Mouse (Mus musculus): ENCODE measurements at regions not wholly inside any gene's neighbourhood (a gene's known extent, or its start where the extent isn't known, plus 50 kb on each side); places are given as distances from the start of the nearest gene placed in this dataset.

- ATAC-seq (no peak), DNase-seq (no peak)
- Histone ChIP-seq H3K9me3 (ENCODE audit: low read length) (no peaks in the 10 kb centered on the region), H3K9ac (no peak overlapping the region), H3K4me2 (ENCODE audit: low read depth) (no peak overlapping the region), H3K4me1 (ENCODE audit: insufficient read depth) (no peaks in the 10 kb centered on the region), H3K4me3 (ENCODE audit: low read depth, low read length) (no peak overlapping the region), H3K27ac (ENCODE audit: low read depth, low read length) (no peak overlapping the region), H3K27me3 (ENCODE audit: insufficient read depth, low read length) (no peaks in the 10 kb centered on the region), H3K36me3 (ENCODE audit: insufficient read depth) (no peaks in the 10 kb centered on the region)
- no peak for TF ChIP-seq CTCF (IDR thresholded peaks at IDR 0.05; ENCODE audit: low read depth)
- 70% methylated on average over 8 of the region's 8 CpGs for WGBS
Observed at GRCm38 (mm10) chr9:43465731-43466330, 155.2 kb downstream of the Trim29 start.

DNA sequence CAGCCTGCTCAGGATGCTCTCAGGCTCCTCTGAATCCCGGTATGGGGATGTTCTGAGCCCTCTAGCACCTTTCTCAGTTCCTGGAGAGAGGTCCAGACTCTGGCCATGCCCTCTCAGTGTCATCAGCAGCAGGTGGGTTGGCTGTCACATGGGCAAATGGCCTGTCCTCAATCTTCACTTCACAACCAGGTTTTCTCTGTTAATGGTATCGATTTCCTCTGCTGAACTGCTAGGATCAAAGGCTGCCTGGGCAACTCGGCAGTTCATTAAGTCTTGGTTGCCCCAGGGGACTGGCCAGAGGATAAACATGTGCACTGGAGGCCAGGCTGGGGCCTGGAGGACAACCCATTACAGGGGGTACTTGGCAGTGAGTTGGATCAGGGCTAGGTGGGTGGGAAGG is 156.2 kb downstream of the Trim29 start:
- Histone ChIP-seq H3K27me3 (ENCODE audit: insufficient read depth, low read length) (no peaks in the 10 kb centered on the region), H3K9ac (no peak overlapping the region), H3K27ac (ENCODE audit: low read depth, low read length) (no peak overlapping the region), H3K4me3 (ENCODE audit: low read depth, low read length) (no peak overlapping the region), H3K9me3 (ENCODE audit: low read length) (no peaks in the 10 kb centered on the region), H3K4me1 (ENCODE audit: insufficient read depth) (no peaks in the 10 kb centered on the region), H3K4me2 (ENCODE audit: low read depth) (no peak overlapping the region), H3K36me3 (ENCODE audit: insufficient read depth) (no peaks in the 10 kb centered on the region)
- ATAC-seq (no peak), DNase-seq (no peak)
- TF ChIP-seq CTCF (IDR thresholded peaks at IDR 0.05; ENCODE audit: low read depth) = no peak
- WGBS = 58% methylated on average over 3 of the region's 3 CpGs

DNA sequence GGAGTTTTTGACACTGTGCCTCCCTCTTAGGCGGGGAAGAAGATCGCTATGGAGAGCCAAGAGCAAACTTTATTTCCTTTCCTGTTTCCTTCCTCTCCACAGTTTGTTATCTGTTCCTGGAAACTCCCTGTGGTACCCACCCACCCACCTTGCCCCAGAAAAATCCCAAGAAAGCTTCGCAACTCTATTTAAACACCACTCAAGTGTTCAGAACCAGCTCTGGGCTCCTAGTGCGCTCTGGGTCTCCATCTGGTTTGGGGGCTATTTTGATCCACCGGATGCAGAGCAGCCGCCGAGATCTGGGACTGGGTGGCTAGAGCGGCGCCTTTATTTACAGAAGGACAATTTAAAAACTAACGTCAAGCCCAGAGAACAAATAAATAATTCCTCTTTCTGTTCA is 158.6 kb downstream of the Trim29 start:
- no peak overlapping the region for H3K27ac ChIP-seq (ENCODE audit: low read depth, low read length)
- ATAC-seq (no peak), DNase-seq (no peak)
- H3K4me1 ChIP-seq (ENCODE audit: insufficient read depth) = peaks cover 10% of the 10 kb centered on the region; the same call in 1 of the 2 replicates
- H3K36me3 ChIP-seq (ENCODE audit: insufficient read depth) = no peaks in the 10 kb centered on the region
- H3K27me3 ChIP-seq (ENCODE audit: insufficient read depth, low read length) = no peaks in the 10 kb centered on the region
- H3K9ac ChIP-seq = no peak overlapping the region
- TF ChIP-seq CTCF (IDR thresholded peaks at IDR 0.05; ENCODE audit: low read depth) = no peak
- no peaks in the 10 kb centered on the region for H3K9me3 ChIP-seq (ENCODE audit: low read length)
- WGBS = 87% methylated on average over 10 of the region's 10 CpGs
- H3K4me3 ChIP-seq (ENCODE audit: low read depth, low read length) = no peak overlapping the region
- no peak overlapping the region for H3K4me2 ChIP-seq (ENCODE audit: low read depth)

DNA sequence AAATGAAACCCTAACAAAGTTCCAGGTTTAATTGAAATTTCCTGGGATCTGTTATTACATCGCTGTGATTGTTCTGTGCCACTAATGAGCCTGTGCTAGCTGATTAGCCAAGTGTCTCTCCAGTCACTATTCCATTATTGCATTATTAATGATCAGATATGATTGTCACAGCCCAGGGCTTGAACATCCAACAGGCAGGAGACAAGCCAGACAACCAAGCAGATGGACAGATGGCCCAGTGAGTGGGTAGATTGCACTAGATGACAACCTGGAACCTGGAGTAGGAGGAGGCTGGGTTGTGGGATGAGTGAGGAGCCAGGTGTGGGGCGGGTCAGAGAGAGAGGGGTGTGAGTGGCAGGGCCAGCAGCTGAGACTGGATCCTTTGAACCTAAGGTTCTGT is 161.6 kb downstream of the Trim29 start:
- Histone ChIP-seq H3K9ac (no peak overlapping the region), H3K36me3 (ENCODE audit: insufficient read depth) (no peaks in the 10 kb centered on the region), H3K9me3 (ENCODE audit: low read length) (no peaks in the 10 kb centered on the region), H3K4me2 (ENCODE audit: low read depth) (no peak overlapping the region), H3K4me1 (ENCODE audit: insufficient read depth) (peaks cover 15% of the 10 kb centered on the region; the same call in 1 of the 2 replicates), H3K27me3 (ENCODE audit: insufficient read depth, low read length) (no peaks in the 10 kb centered on the region), H3K27ac (ENCODE audit: low read depth, low read length) (no peak overlapping the region), H3K4me3 (ENCODE audit: low read depth, low read length) (no peak overlapping the region)
- TF ChIP-seq CTCF (IDR thresholded peaks at IDR 0.05; ENCODE audit: low read depth) = no peak
- no peak for ATAC-seq
- WGBS = 55% methylated on average over 2 of the region's 2 CpGs
- DNase-seq = no peak

DNA sequence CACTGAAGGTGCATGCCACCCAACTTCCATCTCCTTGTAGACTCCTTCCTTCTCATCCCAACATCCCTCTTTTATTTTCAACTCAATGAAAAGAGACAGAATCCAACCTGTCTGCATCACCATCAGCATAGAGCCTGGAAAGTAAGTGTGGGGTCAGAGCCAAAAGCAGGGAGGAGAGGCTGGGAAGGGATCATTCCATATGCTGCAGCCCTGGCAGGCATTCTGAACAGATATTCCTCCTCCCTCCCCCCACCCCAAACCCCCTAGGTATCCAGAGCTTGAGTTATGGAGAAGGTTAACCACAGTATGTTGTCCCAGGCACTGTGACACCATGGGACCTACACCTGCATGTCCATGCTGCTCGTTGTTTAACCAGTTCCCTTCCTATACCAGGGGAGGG is 162.5 kb downstream of the Trim29 start:
- Histone ChIP-seq H3K4me3 (ENCODE audit: low read depth, low read length) (no peak overlapping the region), H3K4me2 (ENCODE audit: low read depth) (no peak overlapping the region), H3K27me3 (ENCODE audit: insufficient read depth, low read length) (no peaks in the 10 kb centered on the region), H3K9me3 (ENCODE audit: low read length) (no peaks in the 10 kb centered on the region), H3K27ac (ENCODE audit: low read depth, low read length) (no peak overlapping the region), H3K9ac (no peak overlapping the region), H3K4me1 (ENCODE audit: insufficient read depth) (peaks cover 15% of the 10 kb centered on the region; the same call in 1 of the 2 replicates), H3K36me3 (ENCODE audit: insufficient read depth) (no peaks in the 10 kb centered on the region)
- TF ChIP-seq CTCF (IDR thresholded peaks at IDR 0.05; ENCODE audit: low read depth) = no peak
- 0 out of 2 replicates have a peak, but pooled peaks have one; percentile 2 for ATAC-seq
- no peak for DNase-seq
- 42% methylated on average over 1 of the region's 1 CpGs for WGBS

- peak; percentile 50 for DNase-seq
- Histone ChIP-seq H3K4me3 (ENCODE audit: low read depth, low read length) (no peak overlapping the region), H3K27ac (ENCODE audit: low read depth, low read length) (no peak overlapping the region), H3K27me3 (ENCODE audit: insufficient read depth, low read length) (no peaks in the 10 kb centered on the region), H3K4me2 (ENCODE audit: low read depth) (peak overlapping the region; percentile 23; the same call in 1 of the 2 replicates), H3K9me3 (ENCODE audit: low read length) (no peaks in the 10 kb centered on the region), H3K4me1 (ENCODE audit: insufficient read depth) (peaks cover 15% of the 10 kb centered on the region; the same call in 1 of the 2 replicates), H3K36me3 (ENCODE audit: insufficient read depth) (no peaks in the 10 kb centered on the region), H3K9ac (0 out of 2 replicates have a peak overlapping the region, but pooled peaks have one; percentile 3)
- 23% methylated on average over 16 of the region's 16 CpGs for WGBS
- peak; percentile 73 for ATAC-seq
- no peak for TF ChIP-seq CTCF (IDR thresholded peaks at IDR 0.05; ENCODE audit: low read depth)
Observed at GRCm38 (mm10) chr9:43473601-43474302, 163.1 kb downstream of the Trim29 start.

GRCm38 (mm10) chr9:43474303-43474643 is 163.6 kb downstream of the Trim29 start:
- Histone ChIP-seq H3K27ac (ENCODE audit: low read depth, low read length) (no peak overlapping the region), H3K4me1 (ENCODE audit: insufficient read depth) (peaks cover 15% of the 10 kb centered on the region; the same call in 1 of the 2 replicates), H3K36me3 (ENCODE audit: insufficient read depth) (no peaks in the 10 kb centered on the region), H3K4me3 (ENCODE audit: low read depth, low read length) (no peak overlapping the region), H3K4me2 (ENCODE audit: low read depth) (no peak overlapping the region), H3K9me3 (ENCODE audit: low read length) (no peaks in the 10 kb centered on the region), H3K27me3 (ENCODE audit: insufficient read depth, low read length) (no peaks in the 10 kb centered on the region), H3K9ac (no peak overlapping the region)
- no peak for DNase-seq
- TF ChIP-seq CTCF (IDR thresholded peaks at IDR 0.05; ENCODE audit: low read depth) = no peak
- WGBS = 57% methylated on average over 4 of the region's 4 CpGs
- no peak for ATAC-seq
